Mouse (Mus musculus): ENCODE measurements at regions not wholly inside any gene's neighbourhood (a gene's known extent, or its start where the extent isn't known, plus 50 kb on each side); places are given as distances from the start of the nearest gene placed in this dataset.

DNA sequence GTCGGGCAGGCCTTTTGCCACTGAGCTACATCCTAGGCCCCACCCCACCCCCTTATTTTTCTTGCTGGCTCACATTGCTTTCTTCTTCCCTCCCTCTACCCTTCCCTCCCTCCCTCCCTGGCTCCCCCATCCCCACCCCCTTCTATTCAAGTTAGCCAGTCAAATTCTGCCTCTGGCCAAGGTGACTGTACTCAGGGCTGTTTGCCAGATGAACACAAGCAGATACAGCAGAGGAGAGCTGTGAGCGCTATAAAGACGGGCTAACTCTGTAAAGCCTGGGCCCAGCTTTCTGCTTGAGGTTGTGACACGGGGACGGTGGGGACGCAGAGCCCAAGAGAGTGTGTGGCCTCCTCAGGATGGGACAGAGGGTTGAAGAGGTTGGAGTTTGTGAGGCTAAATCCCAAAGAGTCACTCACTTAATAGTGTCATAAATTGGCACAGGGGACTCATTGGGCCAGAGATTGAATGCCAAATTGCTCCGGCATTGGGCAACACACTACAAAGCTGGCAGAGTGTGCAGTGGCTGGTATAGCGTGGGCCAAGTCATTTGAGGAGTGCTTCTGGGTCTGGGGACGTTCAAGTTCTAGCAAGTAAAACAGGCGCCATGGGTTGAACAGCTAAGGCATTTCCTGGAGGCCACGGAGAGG, 110.8 kb downstream of the 2410131K14Rik start:
- TF ChIP-seq CTCF (IDR thresholded peaks at IDR 0.05) (no peak), EP300 (IDR thresholded peaks at IDR 0.05) (no peak)
